Mouse (Mus musculus): ENCODE data around the gene Plekha7.
"Not testable (repeated sequence)": the region's sequence is repeated elsewhere in the genome, so short reads cannot be mapped to it uniquely, and the experiment has no call there.

Gene Plekha7

DNA sequence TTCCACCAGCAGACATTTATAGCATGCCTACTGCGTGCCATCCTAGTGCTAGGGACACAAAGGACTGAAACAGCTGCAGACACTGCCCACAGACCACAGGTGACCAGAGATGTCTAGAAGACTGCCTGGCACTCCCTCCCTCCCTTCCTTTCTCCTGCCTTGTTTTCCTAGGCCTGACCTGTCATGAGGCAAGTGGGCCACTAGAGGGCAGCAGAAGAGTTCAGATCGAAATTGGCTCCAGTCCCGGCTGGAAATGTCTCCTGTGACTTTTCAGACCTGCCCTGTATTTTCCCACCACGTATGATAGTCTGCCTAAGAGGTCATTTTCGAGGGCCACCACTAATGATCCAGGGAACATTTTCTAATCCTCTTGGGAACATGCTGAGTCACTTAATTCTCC is 176.1 kb downstream of the Plekha7 start:
- DNase-seq (ENCODE audit: low read depth, low spot score): peak; percentile 88

DNA sequence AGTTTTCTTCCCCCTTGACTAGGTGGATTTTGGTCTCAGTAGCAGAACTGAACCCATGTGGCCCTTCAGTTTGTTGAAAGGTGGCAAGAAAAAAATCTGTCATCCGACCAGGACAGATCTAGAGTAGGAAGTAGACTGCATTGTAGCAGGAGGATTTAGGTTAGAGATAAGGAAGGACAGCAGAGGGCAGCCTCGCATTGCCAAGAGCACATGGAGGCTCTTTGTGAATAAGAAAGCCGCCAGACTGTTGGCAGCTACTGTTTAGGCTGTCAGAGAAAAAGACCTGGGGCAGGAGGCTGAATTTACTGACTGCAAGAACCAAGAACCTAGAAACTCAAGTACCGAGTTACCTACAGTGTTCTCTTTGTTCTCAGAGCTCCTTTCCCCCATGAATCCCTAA is 176.8 kb downstream of the Plekha7 start:
- peak; percentile 75 for DNase-seq (ENCODE audit: low read depth, low spot score)

DNA sequence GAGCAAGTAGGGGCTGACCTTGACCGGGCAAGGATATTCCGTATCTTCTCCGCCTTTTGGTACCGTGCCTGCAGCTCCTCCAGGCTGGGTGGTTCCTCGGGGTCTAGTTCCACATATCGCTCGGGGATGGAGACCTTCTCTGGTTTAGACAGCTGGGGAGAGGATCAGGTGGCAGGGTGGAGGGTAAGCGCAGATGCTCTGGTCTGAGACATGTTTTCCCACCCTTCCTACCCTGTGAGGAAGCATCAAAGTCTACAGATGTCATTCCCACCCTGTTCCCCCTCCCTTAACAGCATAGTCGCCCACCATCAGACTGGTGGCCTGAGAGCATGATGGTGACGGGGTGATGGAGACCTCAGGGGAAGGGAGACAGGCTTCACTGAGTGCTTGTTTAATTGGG is 178.8 kb downstream of the Plekha7 start:
- DNase-seq (ENCODE audit: low read depth, low spot score): no peak

DNA sequence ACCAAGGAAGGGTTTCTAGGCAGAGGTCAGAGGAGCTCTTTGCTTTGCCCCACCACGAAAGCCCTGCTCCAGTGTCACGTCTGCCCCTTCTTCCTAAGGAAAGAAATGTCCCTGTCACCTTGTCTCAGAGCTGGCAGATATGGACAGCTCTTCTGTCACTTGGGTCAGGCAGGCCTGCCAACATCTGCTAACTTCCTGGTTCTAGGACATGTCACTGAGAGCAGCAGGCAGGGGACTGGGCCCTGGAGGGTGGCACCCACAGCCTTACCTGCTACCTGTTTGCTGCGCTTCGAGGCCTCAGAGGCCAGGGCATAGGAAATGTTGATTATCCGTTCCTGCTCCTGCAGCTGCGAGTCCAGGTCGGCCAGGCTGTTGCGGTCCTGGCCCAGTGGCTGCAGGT is 179.9 kb downstream of the Plekha7 start:
- DNase-seq (ENCODE audit: low read depth, low spot score): no peak

DNA sequence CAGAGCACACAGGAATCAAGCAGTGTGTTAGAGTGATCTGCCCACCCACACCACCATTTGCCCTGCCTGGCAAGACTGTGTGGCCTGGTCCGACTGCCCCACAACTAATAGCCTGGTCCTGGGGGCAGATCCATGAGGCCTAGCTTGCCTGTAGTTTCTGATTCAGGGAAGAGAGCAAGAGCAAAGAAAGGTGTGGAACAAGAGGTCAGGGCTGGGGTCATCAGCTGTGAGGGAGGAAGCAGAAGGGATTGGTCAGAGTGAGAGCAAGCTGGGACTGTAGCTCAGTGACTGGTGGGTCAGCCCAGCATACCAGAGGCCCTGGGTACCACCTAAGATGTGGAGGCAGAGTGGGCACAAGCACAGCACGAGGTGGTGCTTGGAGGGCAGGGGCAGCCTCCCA is 181.1 kb downstream of the Plekha7 start:
- DNase-seq (ENCODE audit: low read depth, low spot score): no peak

DNA sequence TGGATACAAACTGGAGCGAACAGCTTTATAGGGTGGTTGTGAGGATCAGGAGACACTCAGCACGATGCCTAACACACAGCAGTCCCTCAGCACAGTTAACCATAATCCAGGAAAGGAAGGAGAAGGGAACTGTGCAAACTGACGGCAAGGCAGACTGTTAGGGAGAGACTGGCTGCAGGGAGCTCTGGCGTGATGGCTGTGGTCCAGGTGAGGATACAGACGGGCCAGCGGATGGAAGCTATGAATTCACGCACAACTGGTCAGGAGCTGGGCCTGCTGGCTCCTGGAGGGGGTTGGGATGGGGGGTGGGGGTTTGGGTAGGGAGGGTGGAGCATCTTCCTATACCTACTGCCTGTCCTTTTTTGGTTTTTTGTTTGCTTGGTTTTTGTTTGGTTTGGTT is 182.5 kb downstream of the Plekha7 start:
- no peak for DNase-seq (ENCODE audit: low read depth, low spot score)

DNA sequence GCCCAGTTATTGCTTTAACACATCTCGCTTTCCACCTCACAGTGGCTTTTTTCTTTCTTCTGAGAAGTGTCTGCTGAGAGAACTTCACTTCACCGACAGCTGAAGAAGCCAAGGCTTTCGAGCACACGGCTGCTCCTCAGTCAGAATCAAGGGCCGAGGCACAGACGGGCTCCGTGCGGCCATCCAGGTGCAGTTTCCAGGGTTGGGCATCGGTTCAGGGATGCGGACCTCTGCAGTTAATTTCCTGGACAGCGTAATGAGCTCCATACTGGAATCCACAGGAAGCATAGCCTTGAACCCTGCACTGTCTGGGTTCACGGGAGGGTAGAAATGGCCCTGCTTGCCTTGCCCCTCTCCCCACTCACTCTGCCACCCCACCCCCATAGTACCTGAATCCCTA is 184.1 kb downstream of the Plekha7 start:
- no peak for DNase-seq (ENCODE audit: low read depth, low spot score)

DNA sequence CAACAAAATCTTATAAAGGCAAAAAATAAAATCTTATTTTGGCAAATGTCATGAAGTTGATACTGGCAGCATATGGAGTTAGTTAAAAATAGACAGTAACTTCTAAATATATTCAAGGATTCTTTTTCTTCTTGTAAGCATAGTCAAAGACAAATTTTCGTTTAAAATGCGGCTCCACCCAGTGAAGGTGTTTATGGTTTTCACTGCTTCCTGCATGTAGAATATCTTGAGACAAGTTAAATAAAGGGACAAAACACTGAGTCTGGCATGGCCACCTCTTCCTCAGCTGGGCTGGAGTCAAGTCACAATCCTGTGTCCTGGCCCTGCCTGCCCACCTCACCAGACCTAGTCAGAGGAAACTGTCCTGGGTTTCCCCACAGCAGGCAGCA is 184.6 kb downstream of the Plekha7 start:
- DNase-seq (ENCODE audit: low read depth, low spot score): peak; percentile 66

DNA sequence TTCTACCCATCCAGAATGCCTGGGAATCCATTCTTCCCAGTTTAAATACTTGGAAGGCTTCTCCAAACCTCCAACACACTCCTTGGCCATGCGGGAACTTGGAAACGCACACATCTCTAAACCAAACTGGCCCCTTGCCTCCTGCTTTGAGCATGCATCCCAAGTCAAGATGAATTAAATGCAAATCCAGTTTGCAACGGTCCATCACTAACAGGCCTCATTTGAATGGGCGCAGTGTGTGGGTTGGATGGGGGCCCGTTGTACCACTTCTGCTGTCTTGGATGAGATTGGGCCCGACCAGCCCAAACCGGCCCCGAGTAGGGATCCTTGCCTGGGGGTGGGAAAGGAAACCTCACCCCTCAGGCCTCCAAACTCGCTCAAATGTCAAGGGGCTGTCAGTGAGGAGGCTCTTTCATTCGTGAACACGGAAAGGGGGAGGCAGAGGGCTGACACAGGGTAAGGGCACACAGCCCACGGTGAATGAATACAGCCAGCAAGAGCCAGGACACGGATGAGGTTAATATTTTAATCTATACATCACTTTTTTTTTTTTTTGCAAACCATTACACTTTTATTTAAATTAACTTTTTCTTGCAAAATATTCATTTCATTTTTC is 185.1 kb downstream of the Plekha7 start:
- DNase-seq (ENCODE audit: low read depth, low spot score): no peak

DNA sequence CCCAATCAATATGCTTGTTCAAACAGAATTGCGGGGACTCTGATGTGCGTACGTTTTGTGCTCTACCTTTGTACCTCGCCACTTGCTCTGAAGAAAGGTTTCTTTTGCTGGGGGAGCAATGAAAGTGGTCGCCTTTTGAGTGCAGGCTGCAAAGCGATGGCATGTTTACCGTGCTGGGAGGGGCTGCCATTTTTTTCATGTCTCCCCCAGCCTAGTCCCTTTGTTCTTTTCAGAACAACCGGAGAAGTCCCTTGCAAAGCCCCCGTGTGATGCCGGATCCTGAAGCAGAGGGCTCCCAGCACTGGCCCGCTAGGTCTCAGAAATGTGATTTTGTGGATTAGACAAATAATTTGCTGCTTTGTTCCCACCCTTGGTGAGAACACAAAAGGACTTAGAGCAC is 187.0 kb downstream of the Plekha7 start:
- DNase-seq (ENCODE audit: low read depth, low spot score): no peak

DNA sequence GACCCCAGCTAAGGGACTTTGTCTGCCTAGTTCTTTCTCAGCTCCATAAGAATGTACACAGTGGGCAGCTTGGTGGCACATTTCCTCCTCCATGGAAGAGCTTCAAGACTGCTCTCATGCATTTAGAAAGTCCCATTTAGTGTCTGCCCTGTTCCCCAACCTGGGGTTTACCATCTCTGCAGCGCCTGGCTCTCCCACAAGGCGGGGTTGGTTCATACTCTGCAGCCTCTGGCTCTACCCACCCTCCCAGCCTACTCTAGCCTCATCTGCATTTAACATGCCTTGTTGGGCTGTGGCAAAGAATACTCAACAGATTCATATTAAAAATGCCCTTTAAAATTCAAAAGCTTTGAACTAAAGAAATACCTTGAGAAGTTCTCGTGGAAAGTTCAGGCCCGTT is 187.4 kb downstream of the Plekha7 start:
- DNase-seq (ENCODE audit: low read depth, low spot score): no peak

DNA sequence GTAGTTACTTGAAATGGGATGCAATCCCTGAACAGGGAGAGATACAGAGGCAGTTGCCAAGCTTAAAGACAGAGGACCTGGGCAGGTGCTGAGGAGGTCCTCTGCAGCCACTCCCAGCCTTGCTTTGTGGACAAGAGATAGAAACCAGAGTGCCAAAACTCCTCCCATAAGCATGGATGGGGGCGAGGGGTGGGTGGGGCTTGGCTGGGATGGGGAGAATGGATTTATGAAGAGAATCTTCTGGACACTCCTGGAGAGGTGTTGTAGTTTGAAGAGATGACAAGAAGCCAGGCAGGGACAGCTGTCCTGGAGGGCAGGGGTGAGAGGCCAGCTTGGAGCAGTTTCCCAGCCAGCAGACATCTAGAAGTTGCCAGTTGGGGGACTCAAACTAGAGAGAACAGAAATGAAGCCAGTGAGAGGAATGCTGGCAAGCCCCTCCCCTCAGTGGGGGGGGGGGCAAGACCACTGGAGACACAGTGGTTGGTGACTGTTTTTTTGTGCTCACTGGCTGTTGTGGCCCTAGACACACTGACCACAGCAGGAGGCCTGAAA is 188.8 kb downstream of the Plekha7 start:
- no peak for DNase-seq (ENCODE audit: low read depth, low spot score)

DNA sequence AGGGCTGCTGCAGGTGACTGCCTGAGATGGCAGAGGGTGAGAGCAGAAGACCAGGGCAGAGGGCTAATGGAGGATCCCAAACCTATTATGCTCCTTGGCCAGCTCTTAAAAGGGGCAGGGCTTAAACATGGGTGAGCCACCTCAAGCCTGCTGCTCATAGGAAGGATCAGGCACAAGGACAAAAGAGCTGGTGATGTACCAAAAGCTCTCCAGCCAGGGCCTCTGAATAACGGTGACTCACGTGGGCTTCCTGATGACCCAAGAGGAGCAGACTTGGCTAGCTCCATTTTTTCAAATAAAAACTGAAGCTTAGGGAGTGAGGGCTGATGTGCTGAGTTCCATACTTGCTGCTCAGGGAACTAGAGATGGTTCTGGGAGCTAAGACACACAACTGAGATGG is 192.2 kb downstream of the Plekha7 start:
- DNase-seq (ENCODE audit: low read depth, low spot score): no peak

DNA sequence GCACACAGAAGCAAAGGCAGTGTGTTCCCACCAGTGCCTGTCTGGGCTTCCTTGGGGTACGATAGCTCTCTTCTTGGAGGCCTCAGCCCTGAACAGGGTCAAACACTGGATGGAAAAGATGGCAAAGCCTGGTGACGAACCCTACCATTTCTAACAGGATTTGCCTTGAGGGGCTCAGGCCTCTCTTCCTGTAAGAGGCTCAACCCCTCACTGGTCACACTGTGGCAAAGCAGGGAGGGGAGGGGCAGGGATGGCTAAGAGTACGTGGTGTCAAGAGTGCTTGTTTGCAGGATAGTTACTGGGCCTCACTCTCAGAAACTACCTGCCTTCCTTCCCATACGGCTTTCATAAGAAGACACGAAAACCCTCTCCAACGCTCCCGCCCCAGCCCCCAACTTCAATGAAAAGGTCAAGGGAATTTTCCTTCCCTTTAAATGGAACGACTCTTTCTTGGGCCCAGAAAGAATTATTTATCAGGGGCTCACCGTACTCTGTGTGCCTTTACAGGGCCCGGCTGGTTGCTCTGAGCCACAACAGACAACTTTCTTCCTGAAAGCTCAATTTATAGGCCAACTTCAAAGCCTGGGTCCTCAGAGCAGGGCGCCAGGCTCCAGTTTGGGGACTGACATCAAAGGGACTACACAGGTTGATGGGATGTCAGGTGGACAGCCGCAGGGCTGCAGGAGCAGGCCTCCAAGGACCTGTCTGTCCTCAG is 192.8 kb downstream of the Plekha7 start:
- DNase-seq (ENCODE audit: low read depth, low spot score): no peak

DNA sequence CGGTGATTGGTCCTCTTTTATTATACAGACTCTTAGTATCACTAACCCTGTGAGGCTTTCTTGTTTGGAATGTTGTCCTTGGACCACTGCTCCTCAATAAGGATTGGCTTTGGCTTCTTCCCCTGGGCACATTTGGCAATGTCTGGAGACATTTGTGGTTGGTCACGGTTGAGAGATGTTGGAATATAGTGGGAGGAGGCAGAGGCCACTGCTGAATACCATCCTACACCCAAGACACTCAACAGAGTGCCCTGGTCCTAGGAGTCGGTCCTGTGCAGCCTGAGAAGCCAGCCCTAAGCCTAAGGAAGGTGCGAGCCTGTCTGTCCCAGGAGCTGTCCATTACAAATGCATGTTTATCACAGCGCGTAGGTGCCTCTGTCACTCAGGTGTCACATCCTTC is 196.6 kb downstream of the Plekha7 start:
- DNase-seq (ENCODE audit: low read depth, low spot score): no peak

DNA sequence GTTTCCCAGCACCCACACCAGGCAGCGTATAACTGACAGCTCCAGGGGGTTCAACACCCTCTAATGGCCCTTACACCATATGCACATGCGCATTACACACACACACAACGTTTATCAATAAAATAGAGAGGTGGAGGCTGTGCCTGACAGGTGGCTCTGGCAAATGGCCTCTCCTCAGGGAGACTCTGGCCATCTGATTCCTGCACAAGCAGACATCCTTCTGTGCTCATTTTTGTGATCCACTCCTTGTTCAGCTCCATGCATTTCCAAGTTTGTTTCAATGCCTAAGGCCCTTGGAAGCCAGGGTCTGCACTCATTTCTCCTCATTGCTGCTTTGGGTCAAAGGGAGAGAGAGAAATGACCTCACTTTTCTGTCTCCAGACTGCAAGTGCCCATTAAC is 197.5 kb downstream of the Plekha7 start:
- no peak for DNase-seq (ENCODE audit: low read depth, low spot score)

DNA sequence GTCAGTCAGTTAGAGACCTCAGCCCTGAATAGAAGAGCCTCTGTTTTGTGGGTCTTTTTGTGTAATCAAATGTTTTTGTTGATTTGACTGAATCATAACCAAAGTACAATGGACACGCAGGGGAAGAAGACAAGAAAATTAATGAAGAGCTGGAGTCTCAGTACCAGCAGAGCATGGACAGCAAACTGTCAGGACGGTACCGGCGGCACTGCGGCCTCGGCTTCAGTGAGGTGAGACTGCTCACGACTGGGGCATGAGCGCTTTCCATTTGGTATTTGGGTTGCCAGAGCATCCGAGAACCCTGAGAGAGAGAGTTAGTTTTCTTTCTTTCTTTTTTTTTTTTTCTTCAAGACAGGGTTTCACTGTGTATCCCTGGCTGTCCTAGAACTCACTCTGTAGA is 205.1 kb downstream of the Plekha7 start:
- DNase-seq (ENCODE audit: low read depth, low spot score): no peak

DNA sequence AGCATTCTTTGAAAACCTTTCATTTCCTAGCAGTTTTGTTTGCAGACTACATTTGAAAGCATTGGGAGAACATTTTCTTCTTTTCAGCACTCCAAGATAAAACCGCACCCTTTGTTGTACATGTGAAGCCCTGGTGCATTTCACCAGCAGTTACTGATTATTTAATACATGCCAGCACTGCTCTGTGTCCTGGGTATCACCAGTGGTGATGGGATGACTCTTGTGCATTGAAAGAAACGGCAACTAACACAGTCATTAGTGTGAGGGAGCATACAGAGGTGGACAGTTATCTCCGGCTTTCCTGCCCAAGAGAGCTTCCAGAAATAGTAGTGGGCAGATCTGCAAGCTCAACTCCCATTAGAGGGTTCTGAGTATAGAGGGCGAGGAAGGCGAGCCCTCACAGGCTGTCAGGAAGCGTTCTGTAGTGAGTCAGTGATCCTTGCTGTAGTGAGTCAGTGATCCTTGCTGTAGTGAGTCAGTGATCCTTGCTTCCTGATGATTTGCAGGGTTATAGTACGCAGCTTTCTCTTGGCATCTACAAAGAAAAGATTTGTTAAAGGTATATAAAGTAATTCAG is 208.1 kb downstream of the Plekha7 start:
- peak; percentile 77 for DNase-seq (ENCODE audit: low read depth, low spot score)

DNA sequence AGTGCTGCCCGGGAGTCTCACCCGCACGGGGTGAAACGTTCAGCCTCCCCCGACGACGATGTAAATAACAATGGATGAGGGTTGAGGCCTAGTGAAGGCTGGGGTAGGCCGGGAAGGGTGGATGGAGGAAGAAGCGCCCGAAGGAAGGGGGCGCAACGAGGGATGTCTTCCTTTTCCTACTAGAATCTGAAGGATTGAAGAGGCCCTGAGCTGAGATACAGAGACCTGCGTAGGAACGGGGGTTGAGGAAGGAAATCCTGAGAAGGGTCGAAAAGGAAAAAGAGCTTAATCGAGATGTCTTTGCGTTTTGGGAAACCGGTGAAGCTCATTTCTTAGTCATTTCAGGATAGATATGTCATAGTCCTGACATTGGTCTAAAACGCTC is 214.7 kb downstream of the Plekha7 start:
- DNase-seq (ENCODE audit: low read depth, low spot score): no peak

DNA sequence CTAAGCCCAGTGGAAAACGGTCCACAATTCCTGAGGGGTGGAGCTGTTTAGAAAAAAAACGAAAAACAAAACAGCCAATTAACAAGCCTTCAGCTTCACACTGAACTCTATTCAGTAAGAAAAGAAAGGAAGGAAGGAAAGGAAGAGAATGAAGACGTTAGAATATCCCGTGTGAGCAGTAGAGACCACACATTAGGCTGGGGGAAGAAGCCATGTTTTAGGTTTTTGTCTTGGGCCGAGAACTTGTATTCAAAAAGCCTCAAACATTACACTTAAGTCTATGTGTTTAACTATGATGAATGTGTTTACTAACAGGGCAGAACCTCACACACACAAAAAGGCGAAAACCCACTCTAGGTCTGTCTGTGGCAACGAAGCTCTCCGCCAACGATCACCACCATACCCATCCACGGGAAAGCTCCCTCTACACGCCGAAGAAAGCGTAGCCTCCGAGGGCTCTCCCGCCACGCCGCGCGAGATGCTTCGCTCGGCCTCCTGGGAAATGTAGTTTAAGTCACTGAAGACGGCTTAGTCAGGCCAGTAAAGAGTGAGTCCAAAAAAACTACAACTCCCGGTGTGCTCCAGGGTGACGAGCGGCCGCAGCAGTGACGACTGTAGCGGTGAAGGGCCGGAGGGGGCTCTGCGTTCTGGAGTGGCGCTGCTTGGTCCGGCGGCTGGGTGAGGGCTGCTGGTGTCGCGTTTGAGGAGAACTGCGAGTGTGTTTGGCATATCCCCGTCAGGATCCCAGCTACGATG is 215.3 kb downstream of the Plekha7 start:
- peak; percentile 99 for DNase-seq (ENCODE audit: low read depth, low spot score)

DNA sequence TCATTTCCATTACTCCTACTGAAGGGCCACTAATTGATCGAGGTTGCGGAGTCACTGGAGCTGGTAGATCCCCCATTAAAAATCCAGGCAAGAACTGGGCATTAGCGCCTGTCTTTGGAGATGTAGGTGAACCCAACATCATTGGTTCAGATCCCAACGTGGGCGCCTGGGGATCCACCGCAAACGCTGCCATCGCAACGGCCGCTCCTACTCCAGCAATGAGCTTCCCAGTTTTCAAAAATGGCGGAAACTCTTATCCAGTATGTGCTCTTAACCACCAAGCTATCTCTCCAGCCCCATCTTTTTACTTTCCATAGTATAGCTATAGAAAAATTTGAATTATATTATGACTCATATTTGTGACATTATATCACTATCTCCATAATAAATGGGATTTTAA is 223.8 kb downstream of the Plekha7 start, which contains the start of gene Gm4353:
Gene Gm4353 (minus strand): TSS at position 270 of the 400 bp plus-strand sequence.
- not testable (repeated sequence) for DNase-seq (ENCODE audit: low read depth, low spot score)
